Mouse (Mus musculus) retina, adult 2 months (tissue): ENCODE data around the gene Auts2.
"Not testable (repeated sequence)": the region's sequence is repeated elsewhere in the genome, so short reads cannot be mapped to it uniquely, and the experiment has no call there.

ENCODE experiments used
- DNase-seq: peaks from one replicate; pipeline ENCODE4 v3.0.0-alpha.2; 2012; ENCODE audit warnings: low read depth, low spot score

The Auts2 gene

GRCm38 (mm10) chr5:132543118-132544071, at the start of gene Auts2:
Gene Auts2 (minus strand): TSS chr5:132543344.
- peak; percentile 44 for DNase-seq

GRCm38 (mm10) chr5:132591721-132592695, 48.9 kb upstream of the Auts2 start:
- DNase-seq: no peak

DNA sequence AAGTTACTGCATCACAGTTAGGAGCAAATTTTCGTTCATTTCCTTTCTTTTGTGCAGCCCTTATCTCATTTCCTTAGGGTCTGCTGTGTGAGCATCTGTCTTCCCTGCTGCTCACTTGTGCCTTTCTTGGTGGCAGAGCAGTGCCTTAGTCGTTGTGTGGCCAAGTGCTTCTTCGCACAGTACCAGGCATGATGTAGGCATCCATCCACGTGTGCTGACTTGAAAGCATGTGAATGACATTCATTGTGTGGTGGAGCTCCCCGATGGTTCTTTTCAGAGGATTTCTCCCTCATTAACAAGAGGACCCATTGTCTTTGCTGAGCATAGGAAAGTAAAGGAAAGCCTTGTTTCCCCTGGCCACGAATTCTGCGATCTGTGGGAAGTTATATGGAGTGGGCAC, 36.6 kb upstream of the Auts2 start:
- DNase-seq: no peak

- not testable (repeated sequence) for DNase-seq
Observed at GRCm38 (mm10) chr5:132560771-132561170, 17.6 kb upstream of the Auts2 start.

- no peak for DNase-seq
Observed at GRCm38 (mm10) chr5:132545761-132546160, 2.6 kb upstream of the Auts2 start.

DNA sequence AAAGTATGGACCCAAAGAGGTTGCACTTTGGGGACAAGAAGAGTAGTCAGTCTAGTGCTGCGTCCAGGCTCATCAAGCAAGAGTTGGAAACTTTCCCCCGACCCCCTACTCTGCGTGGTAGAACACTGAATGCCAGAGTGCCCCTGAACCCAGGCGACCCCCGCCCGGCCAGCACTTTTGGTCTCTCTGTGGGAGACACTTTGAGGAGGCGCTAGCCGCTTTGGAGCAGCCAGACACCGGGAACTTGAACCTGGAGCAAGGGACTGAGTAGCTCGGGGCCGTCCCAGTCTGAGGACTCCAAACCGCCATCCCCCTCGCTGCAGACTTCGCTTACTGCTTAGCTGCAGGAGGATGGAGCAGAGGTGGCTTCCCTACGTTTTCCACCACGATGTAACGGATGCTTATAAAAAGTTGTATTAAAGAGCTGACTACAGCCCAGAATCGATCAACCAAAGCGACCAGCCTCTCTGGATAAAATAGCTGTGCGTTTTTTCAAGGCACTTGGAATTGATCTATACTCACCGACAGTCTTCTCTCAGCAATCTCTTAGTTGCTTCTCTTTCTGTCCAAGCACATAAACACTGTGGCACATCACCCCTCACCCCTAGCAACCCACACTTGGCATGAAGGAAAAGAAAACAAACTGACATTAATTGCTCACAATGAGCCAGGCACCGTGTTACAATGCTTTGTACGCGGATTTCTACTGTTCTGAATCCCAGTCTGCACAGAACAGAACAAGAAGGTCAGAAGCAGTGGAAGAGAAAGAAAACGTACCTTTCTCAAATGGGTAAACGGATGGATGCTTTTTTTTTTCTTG, 1.2 kb upstream of the Auts2 start:
- no peak for DNase-seq

- DNase-seq: no peak
Observed at GRCm38 (mm10) chr5:132542381-132543020, 643 bp downstream of the Auts2 start.

- DNase-seq: no peak
Observed at GRCm38 (mm10) chr5:132541951-132542350, 1.2 kb downstream of the Auts2 start.

DNA sequence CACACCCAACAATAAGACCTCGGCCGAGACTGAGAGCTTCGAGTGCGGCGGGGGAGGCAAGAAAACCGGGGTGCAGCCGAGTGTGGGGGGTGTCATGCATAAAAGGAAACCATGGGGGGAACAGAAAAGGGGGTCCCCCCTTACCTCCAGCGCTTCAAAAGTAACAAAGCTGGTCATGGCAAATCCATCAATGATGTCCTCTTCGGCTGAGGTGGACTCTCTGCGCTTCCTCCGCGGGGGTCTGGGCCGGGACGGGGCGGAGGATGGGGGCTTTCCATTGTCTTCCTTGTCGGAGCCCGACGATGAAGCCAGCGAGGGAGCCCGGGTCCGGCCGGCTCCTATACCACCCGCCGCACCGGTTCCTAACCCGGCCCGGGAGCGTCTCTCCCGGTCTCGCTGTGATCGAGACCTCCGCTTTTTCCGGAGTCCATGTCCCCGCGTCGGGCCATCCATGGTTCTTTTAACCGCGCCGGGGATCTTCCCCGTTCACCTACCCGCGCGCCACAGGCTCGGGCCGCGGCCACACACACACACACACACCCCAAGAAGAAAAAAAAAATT, 1.7 kb downstream of the Auts2 start:
- DNase-seq: no peak

DNA sequence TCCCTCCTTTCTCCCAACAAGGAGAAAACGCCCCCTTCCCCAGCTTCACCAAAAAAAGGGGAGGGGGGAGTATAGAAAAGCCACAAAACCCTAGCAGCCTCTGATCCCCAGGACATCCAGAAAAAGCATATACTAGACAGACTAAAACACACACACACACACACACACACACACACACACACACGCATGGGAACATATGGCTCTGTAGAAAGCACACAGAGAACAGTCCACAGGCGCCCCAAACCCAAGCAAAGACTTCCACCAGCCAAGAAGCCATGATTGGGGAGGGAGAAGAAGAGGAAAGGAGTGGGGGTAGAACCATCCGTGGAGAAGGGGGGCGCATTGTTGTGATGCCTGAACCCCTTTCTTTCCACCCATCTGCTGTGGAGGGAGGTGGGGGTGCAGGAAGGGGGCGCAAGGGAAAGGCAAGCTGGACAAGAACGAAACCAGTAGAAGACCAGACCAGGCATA, 2.3 kb downstream of the Auts2 start:
- DNase-seq: no peak

DNA sequence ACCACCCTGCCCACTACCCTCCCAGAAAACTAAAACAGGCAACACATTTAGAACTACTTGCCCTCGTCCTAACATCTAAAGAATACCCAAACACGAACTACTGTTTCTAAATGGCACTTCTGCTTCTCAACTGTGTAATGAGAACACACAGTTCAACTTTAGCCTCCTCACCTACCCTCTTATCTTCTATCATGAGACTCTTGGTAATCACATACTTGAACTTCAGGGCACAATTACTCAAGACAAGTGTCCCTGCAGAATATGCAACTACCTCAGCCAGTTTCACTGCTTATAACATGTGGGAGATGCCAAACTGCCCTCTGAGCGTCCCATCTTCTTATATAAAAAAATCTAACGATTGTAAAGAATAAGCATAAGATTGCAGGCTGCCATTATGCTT, 5.7 kb downstream of the Auts2 start:
- DNase-seq: no peak

DNA sequence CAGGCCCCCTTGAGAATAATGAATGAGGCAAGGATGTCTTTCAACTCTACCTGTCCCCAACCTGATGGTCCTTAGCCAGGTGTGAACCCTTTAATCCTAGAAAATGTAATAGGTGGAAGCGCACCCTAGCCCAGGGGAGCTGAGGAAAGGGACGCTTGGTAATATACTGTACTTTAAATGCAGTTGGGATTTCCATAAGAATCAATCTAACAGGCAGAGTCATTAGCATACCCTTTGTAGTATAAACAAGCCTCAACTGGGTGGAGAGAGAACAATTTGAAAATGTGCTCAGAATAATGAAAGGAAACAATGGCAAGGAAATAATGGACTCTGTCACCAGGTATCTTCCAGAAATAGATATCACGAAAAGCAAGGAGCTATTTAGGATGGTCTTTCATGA, 16.7 kb downstream of the Auts2 start:
- DNase-seq: no peak

DNA sequence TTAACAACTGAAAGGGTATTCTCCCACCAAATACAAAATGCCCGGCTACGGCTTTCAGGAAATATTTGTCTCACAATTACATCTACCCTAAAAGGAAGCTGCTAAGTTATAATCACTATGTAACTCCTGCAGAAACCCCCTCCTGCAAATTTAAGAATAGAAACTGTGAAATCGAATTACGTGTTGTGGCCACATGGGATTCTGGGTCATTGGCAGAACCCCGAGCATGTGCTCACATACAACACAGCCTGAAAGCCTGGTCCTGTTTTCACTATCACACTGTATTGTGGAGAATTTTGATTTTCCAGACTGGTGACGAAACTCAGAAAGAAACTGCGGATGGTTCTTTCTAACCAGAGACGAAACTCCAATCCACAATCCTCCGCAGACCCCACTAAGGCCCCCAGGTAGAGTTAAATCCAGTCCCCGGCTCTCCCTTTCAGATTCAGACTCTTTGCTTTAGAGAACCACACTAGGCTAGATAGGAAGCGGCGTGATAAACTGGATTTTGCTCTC, 21.7 kb downstream of the Auts2 start:
- no peak for DNase-seq

DNA sequence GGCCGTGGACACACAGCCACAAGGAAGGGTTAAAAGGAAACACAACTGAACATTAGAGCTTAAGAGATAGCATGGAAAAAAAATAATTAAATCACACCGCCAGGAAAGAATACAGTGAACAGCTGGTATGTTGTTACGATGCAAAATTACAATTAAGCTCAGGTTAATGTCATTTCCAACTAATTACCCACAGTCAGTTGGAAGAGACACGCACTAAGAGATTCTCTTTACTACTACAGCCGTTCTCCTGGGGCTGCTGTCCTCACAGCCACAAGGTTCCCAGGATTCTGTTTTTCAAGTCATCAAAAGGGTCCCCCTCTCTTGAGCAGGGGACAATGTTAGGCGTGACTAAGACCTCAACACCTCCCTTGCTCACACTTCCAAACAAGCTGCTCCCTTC, 25.3 kb downstream of the Auts2 start:
- no peak for DNase-seq

DNA sequence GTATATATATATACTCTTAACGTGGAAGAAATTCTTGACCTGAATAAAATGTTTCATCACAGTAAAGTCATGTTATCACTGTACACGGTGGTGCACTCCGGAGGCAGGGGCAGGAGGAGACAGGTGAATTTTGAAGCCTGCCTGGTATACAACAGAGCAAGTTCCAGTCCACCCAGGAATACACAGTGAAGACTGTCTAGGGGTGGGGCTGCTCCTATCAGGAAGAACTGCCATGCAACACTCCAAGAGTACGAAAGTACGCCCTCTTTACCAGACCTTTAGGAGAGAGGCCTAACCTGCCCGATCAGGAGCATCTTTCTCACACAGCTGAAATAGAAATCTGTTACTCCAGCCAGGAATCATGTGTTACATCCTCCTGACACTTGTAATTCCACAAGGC, 28.6 kb downstream of the Auts2 start:
- no peak for DNase-seq

- DNase-seq: no peak
Observed at GRCm38 (mm10) chr5:132513206-132513605, 29.9 kb downstream of the Auts2 start.

DNA sequence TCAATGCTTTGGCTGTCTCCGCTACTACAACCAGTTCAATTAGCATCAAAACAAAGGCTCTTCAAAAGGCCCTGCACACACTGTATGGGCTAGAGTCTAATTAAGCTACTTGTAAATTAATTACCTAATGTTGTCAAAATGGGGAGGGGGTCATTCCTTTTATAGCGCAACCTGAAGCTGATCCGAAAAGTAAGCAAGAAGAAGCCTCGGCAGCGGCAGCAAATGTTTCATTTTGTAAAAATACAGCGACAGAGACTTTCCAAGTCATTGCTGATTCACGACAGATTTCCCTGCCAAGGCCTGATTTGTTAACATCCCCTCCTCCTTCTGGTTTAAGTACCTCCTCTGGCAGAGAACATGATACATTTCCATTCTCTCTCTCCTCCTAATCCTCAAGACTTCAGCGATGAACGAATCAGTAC, 33.7 kb downstream of the Auts2 start:
- DNase-seq: no peak

DNA sequence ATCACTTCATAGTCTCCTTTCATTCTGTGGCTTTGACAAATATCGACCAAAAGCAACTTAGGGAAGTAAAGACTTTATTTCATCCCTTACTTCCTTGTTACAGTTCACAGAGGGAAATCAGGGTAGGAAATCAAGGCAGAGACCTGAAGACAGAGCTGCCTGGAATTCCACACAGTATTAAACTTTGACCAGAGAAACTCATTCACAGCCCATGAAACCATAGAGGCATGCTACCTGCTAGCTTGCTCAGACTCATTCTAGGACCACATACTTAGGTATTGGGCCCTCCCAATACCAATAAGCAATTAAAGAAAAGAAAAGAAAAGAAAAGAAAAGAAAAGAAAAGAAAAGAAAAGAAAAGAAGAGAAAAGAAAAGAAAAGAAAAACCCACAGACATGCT, 38.3 kb downstream of the Auts2 start:
- DNase-seq: no peak

GRCm38 (mm10) chr5:132503431-132503830, 39.7 kb downstream of the Auts2 start:
- DNase-seq: no peak

DNA sequence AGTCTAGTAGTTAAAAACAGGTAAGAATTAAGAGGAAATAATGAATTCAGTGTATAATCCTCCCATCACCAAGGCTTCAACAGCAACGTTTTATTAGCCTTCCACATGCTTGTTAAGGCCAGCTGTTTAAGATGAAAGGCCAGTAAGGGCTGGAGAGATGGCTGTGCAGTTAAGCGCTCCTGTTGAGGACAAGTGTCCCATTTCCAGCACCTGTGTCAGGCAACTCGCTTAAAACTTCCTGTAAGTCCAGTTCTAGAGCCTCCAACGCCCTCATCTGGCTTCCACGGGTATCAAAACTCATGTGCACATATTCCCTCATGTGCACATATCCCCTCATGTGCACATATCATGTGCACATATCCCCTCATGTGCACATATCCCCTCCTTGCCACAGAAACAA, 41.1 kb downstream of the Auts2 start:
- DNase-seq: no peak
